Mouse (Mus musculus) midbrain, embryonic 12.5 days (tissue): Measurements from ENCODE around the gene Tnp2. TPM values are rescaled to one million over a fixed set of nuclear protein-coding genes. Genes with fewer than 3 reads are reported as not detected.

Source experiments
- ATAC-seq: fragments of 200-750 bp; cut with Nextera tagmentation; 2 replicates; pipeline ENCODE4 v1.8.0; 2017; ENCODE audit warnings: low read depth, moderate TSS enrichment, moderate library complexity; ENCODE audit not compliant: low FRiP score
- H3K27ac ChIP-seq: fragments of 300-500 bp; sonication (generic); replicated peaks from 2 replicates; pipeline ENCODE4 v1.5.1; 2016; ENCODE audit warnings: mild to moderate bottlenecking
- H3K27me3 ChIP-seq: fragments of 300-500 bp; sonication (generic); 2 replicates; pipeline ENCODE4 v1.6.1; 2016; ENCODE audit warnings: mild to moderate bottlenecking
- H3K36me3 ChIP-seq: fragments of 300-500 bp; sonication (generic); 2 replicates; pipeline ENCODE4 v1.6.1; 2016
- H3K4me1 ChIP-seq: fragments of 300-500 bp; sonication (generic); 2 replicates; pipeline ENCODE4 v1.6.1; 2016
- H3K4me2 ChIP-seq: fragments of 300-500 bp; sonication (generic); replicated peaks from 2 replicates; pipeline ENCODE4 v1.6.1; 2016; ENCODE audit warnings: mild to moderate bottlenecking, moderate library complexity
- H3K4me3 ChIP-seq: fragments of 300-500 bp; sonication (generic); 2 replicates; pipeline ENCODE4 v1.5.1; 2016; ENCODE audit warnings: mild to moderate bottlenecking
- H3K9ac ChIP-seq: fragments of 300-500 bp; sonication (generic); replicated peaks from 2 replicates; pipeline ENCODE4 v1.6.1; 2016; ENCODE audit warnings: mild to moderate bottlenecking, moderate library complexity
- H3K9me3 ChIP-seq: fragments of 300-500 bp; sonication (generic); 2 replicates; pipeline ENCODE4 v1.6.1; 2016; ENCODE audit warnings: mild to moderate bottlenecking
- WGBS: fragments of 180-500 bp; shearing (Covaris S2); methylation state at CpG from one replicate; pipeline ENCODE4 v1.1.7; 2016; 5-methylcytosine and 5-hydroxymethylcytosine counted together
- polyA plus RNA-seq: library from polyadenylated mRNA; unstranded; fragments of >200 nt; fragmentation: Nextera tagmentation; extraction: Ambion mirVana; gene quantifications from 2 replicates; pipeline ENCODE4 v1.2.1, GENCODE M21; 2016

Tnp2 gene
- polyA plus RNA-seq, 1 experiment from 2014 or later, result not detected

DNA sequence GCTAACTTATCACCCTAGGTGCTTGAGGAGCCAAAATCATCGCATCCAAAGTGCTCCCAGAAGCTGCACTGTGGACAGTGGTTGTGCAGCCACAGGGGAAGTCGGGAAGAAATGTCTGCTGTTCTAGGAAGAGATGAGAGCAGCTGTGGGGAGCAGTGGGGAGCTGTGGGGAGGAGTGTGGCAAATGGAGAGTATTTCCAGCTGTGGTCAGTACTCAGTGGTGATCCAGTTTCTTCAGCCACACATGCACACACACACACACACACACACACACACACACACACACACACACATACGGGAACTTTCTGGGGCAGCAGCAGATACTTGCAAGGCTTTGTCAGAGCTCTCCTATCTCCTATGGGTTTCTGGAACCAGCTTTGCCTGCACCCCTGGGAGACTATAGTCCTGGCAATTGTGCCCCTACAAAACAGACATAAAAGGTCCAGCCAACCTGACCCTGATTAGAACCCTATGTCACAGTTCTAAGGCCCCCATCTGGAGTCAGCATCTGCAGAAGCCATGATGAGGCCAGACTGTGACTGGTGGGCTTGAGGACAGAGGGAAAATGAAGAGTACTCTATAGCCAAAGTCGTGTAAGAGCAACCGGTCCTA is 25.8 kb downstream of the Tnp2 start:
- H3K9ac ChIP-seq, result no peak overlapping the region
- H3K4me2 ChIP-seq, result no peak overlapping the region
- H3K4me3 ChIP-seq, result no peak overlapping the region
- H3K27me3 ChIP-seq, result 0 out of 2 replicates have a peak, but pooled peaks cover 3% of the 10 kb centered on the region
- ATAC-seq, result no peak
- 79% methylated on average over 4 of the region's 5 CpGs for whole genome bisulfite sequencing
- H3K27ac ChIP-seq, result no peak overlapping the region
- H3K36me3 ChIP-seq, result no peaks in the 10 kb centered on the region
- no peaks in the 10 kb centered on the region for H3K4me1 ChIP-seq
- no peaks in the 10 kb centered on the region for H3K9me3 ChIP-seq

DNA sequence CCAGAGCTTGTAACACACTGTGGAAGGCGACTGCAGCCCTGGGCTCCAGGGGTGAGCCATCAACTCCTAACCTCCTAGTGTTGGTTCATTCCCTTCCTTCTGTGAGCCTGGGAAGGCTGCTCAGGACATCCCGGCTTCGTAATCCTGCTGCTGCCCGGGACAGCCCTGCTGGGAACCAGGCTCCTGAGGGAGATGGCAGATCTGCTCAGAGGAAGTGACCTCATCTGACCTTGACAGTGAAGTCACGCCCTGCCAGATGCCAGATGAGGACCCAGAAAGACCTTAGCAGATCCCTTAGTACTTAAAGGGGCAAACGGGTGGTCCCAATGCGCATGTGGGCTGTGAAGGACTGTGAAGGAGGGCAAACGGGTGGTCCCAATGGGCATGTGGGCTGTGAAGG is 27.3 kb downstream of the Tnp2 start:
- Histone ChIP-seq H3K4me2 (no peak overlapping the region), H3K9me3 (no peaks in the 10 kb centered on the region), H3K9ac (no peak overlapping the region), H3K27ac (no peak overlapping the region), H3K27me3 (0 out of 2 replicates have a peak, but pooled peaks cover 3% of the 10 kb centered on the region), H3K4me1 (no peaks in the 10 kb centered on the region), H3K36me3 (no peaks in the 10 kb centered on the region), H3K4me3 (no peak overlapping the region)
- ATAC-seq, result no peak
- WGBS, result 69% methylated on average over 8 of the region's 8 CpGs

- no peak overlapping the region for H3K9ac ChIP-seq
- no peak overlapping the region for H3K27ac ChIP-seq
- H3K36me3 ChIP-seq, result no peaks in the 10 kb centered on the region
- WGBS, result 86% methylated on average over 5 of the region's 6 CpGs
- H3K4me3 ChIP-seq, result no peak overlapping the region
- no peaks in the 10 kb centered on the region for H3K9me3 ChIP-seq
- H3K4me2 ChIP-seq, result no peak overlapping the region
- H3K27me3 ChIP-seq, result no peaks in the 10 kb centered on the region
- ATAC-seq, result no peak
- no peaks in the 10 kb centered on the region for H3K4me1 ChIP-seq
Observed at GRCm38 (mm10) chr16:10756168-10756567, 32.3 kb downstream of the Tnp2 start.

GRCm38 (mm10) chr16:10754521-10755296 is 33.8 kb downstream of the Tnp2 start:
- Histone ChIP-seq H3K9me3 (no peaks in the 10 kb centered on the region), H3K9ac (no peak overlapping the region), H3K4me3 (no peak overlapping the region), H3K27me3 (no peaks in the 10 kb centered on the region), H3K4me1 (no peaks in the 10 kb centered on the region), H3K27ac (no peak overlapping the region), H3K4me2 (no peak overlapping the region), H3K36me3 (no peaks in the 10 kb centered on the region)
- no peak for ATAC-seq
- 90% methylated on average over 3 of the region's 3 CpGs for WGBS

DNA sequence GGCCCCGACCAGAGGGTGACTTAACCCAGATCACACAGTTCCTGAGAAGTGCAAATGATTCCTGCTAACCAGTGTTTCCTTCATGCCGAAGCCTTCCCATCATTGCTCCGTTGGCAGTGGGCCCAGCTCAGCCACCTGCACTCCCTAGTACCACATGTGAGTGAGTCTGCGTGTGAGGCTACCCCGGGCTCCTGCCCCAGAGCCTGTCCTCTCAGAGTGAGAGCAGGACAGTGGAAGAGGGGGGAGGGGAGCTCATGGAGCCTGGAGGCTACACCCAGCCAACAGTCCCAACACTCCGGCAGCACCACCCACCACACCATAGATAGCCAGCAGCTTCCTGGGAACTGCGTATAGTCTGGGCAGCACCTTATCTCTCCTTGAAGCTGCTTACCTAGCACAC is 38.6 kb downstream of the Tnp2 start:
- no peaks in the 10 kb centered on the region for H3K36me3 ChIP-seq
- H3K4me1 ChIP-seq, result no peaks in the 10 kb centered on the region
- WGBS, result 76% methylated on average over 7 of the region's 7 CpGs
- H3K9me3 ChIP-seq, result no peaks in the 10 kb centered on the region
- no peak for ATAC-seq
- no peak overlapping the region for H3K27ac ChIP-seq
- no peak overlapping the region for H3K9ac ChIP-seq
- H3K4me2 ChIP-seq, result no peak overlapping the region
- H3K4me3 ChIP-seq, result no peak overlapping the region
- H3K27me3 ChIP-seq, result no peaks in the 10 kb centered on the region

DNA sequence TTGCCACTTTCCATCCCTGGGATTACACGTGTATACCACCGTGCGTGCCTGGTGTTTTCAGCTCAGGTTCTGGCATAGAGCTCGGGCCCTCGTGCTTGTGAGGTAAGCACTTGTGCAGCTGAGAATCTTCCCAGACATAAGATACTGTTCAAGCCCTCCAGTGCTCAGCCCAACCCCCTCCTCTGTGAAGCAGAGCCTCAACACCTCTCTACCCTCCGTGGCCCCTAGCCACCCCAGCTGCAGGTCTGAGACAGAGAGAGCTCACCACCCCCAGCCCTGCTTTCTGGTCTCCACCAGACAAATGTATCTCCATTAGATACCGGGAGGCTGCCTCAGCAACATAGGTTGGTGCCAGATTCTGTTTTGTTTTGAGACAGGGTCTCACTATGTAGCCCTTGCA is 39.2 kb downstream of the Tnp2 start:
- ATAC-seq, result no peak
- H3K27ac ChIP-seq, result no peak overlapping the region
- WGBS, result 81% methylated on average over 7 of the region's 7 CpGs

DNA sequence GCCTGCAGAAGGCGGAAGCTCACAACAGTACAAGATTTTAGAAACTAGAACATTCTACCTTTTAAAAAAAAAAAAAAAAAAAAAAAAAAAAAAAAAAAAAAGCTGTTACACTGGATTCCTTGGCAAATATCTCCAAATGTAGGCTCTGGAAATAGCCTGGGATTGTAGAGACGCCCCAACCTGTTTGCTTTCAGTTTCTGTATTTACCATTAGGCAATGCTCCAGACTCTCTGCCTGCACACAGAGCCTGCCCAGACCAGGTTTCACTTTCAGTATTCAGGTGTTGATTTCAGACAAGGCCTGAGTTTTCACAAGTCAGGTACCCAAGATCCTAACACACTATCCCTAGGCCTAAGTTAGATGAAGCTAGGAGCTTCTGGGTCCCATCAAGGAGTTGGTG is 47.4 kb downstream of the Tnp2 start:
- H3K4me2 ChIP-seq, result no peak overlapping the region
- no peak for ATAC-seq
- no peaks in the 10 kb centered on the region for H3K9me3 ChIP-seq
- peaks cover 3% of the 10 kb centered on the region; the same call in 1 of the 2 replicates for H3K4me1 ChIP-seq
- no peak overlapping the region for H3K27ac ChIP-seq
- no peak overlapping the region for H3K9ac ChIP-seq
- WGBS, result 97% methylated on average over 2 of the region's 2 CpGs
- H3K27me3 ChIP-seq, result no peaks in the 10 kb centered on the region
- H3K36me3 ChIP-seq, result no peaks in the 10 kb centered on the region
- H3K4me3 ChIP-seq, result no peak overlapping the region

More for the DNA sequence above, 39.2 kb downstream of the Tnp2 start:
- Histone ChIP-seq H3K4me1 (peaks cover under 1% of the 10 kb centered on the region; the same call in 1 of the 2 replicates), H3K27me3 (no peaks in the 10 kb centered on the region), H3K4me3 (no peak overlapping the region), H3K9me3 (no peaks in the 10 kb centered on the region), H3K9ac (no peak overlapping the region), H3K36me3 (no peaks in the 10 kb centered on the region), H3K4me2 (no peak overlapping the region)

- Histone ChIP-seq H3K9ac (no peak overlapping the region), H3K27ac (no peak overlapping the region), H3K36me3 (no peaks in the 10 kb centered on the region), H3K4me3 (no peak overlapping the region), H3K4me1 (peaks cover 3% of the 10 kb centered on the region; the same call in 1 of the 2 replicates), H3K9me3 (no peaks in the 10 kb centered on the region), H3K27me3 (no peaks in the 10 kb centered on the region), H3K4me2 (no peak overlapping the region)
- WGBS, result 75% methylated on average over 9 of the region's 9 CpGs
- no peak for ATAC-seq
Observed at GRCm38 (mm10) chr16:10739854-10740398, 48.5 kb downstream of the Tnp2 start.

GRCm38 (mm10) chr16:10738866-10739265 is 49.6 kb downstream of the Tnp2 start:
- Histone ChIP-seq H3K27me3 (no peaks in the 10 kb centered on the region), H3K36me3 (no peaks in the 10 kb centered on the region), H3K9ac (no peak overlapping the region), H3K4me3 (no peak overlapping the region), H3K9me3 (no peaks in the 10 kb centered on the region), H3K4me2 (no peak overlapping the region), H3K27ac (no peak overlapping the region), H3K4me1 (no peaks in the 10 kb centered on the region; the same call in 1 of the 2 replicates)
- 87% methylated on average over 3 of the region's 3 CpGs for WGBS
- ATAC-seq, result no peak

Other genes with a start within 250 kb of the Tnp2 start
- gene Dexi, start 245.6 kb downstream of the Tnp2 start, polyA plus RNA-seq, result 25.6 and 26.2 TPM in 2 replicates
- 51.0 and 51.6 TPM in 2 replicates for gene Clec16a, start 243.3 kb downstream of the Tnp2 start, polyA plus RNA-seq
- gene Socs1, start 3.1 kb downstream of the Tnp2 start, polyA plus RNA-seq, result 2.5 and 3.4 TPM in 2 replicates
- not detected in 2 replicates for gene Prm3, start 2.3 kb upstream of the Tnp2 start, polyA plus RNA-seq
- gene Prm2, start 7.5 kb upstream of the Tnp2 start, polyA plus RNA-seq, result not detected in 2 replicates
- gene Prm1, start 17.2 kb upstream of the Tnp2 start, polyA plus RNA-seq, result not detected in 2 replicates
- gene Gm11172, start 24.3 kb upstream of the Tnp2 start, polyA plus RNA-seq, result not detected in 2 replicates
- 2.8 and 3.5 TPM in 2 replicates for gene Rmi2, start 46.4 kb upstream of the Tnp2 start, polyA plus RNA-seq